Mouse (Mus musculus) midbrain, embryonic 11.5 days (tissue): ENCODE data around the gene Rnase11. TPM values are rescaled to one million over a fixed set of nuclear protein-coding genes. Genes with fewer than 3 reads are reported as not detected.

Experiments
- ATAC-seq: fragments of 200-750 bp; cut with Nextera tagmentation; 2 replicates; pipeline ENCODE4 v1.8.0; 2017; ENCODE audit warnings: moderate TSS enrichment, moderate library complexity; ENCODE audit not compliant: low FRiP score
- DNase-seq: peaks from one replicate; pipeline ENCODE4 v3.0.0; 2015; ENCODE audit warnings: low spot score; ENCODE audit errors: missing footprints
- H3K27ac ChIP-seq: fragments of 300-500 bp; sonication (generic); 2 replicates; pipeline ENCODE4 v1.5.1; 2014; ENCODE audit warnings: low read depth, low read length
- H3K27me3 ChIP-seq: fragments of 300-500 bp; sonication (generic); 2 replicates; pipeline ENCODE4 v1.6.1; 2014; ENCODE audit warnings: mild to moderate bottlenecking, low read length, moderate library complexity, mixed read lengths; ENCODE audit not compliant: control insufficient read depth, insufficient read depth
- H3K36me3 ChIP-seq: fragments of 300-500 bp; sonication (generic); 2 replicates; pipeline ENCODE4 v1.6.1; 2014; ENCODE audit warnings: mild to moderate bottlenecking, low read length, moderate library complexity, mixed read lengths; ENCODE audit not compliant: control insufficient read depth, insufficient read depth
- H3K4me1 ChIP-seq: fragments of 300-500 bp; sonication (generic); 2 replicates; pipeline ENCODE4 v1.6.1; 2014; ENCODE audit warnings: low read length; ENCODE audit not compliant: control insufficient read depth, insufficient read depth
- H3K4me2 ChIP-seq: fragments of 300-500 bp; sonication (generic); 2 replicates; pipeline ENCODE4 v1.6.1; 2014; ENCODE audit warnings: mild to moderate bottlenecking, moderate library complexity
- H3K4me3 ChIP-seq: fragments of 300-500 bp; sonication (generic); 2 replicates; pipeline ENCODE4 v1.5.1; 2014; ENCODE audit warnings: low read depth, low read length
- H3K9ac ChIP-seq: fragments of 300-500 bp; sonication (generic); 2 replicates; pipeline ENCODE4 v1.6.1; 2014; ENCODE audit warnings: low read length
- H3K9me3 ChIP-seq: fragments of 300-500 bp; sonication (generic); 2 replicates; pipeline ENCODE4 v1.6.1; 2016; ENCODE audit warnings: low read length; ENCODE audit not compliant: control insufficient read depth
- WGBS: fragments of 180-500 bp; shearing (Covaris S2); extraction: QIAGEN DNeasy Blood & Tissue Kit; methylation state at CpG from one replicate; pipeline ENCODE4 v1.1.7; 2014; 5-methylcytosine and 5-hydroxymethylcytosine counted together
- polyA plus RNA-seq: library from polyadenylated mRNA; unstranded; fragments of >200 nt; fragmentation: Nextera tagmentation; extraction: Ambion mirVana; gene quantifications from 2 replicates; pipeline ENCODE4 v1.2.1, GENCODE M21; 2014

Gene Rnase11
- polyA plus RNA-seq, 1 experiment from 2014 or later: not detected

- DNase-seq: no peak
- Histone ChIP-seq H3K36me3 (no peaks in the 10 kb centered on the region), H3K27me3 (no peaks in the 10 kb centered on the region), H3K4me3 (peak overlapping the region; percentile 46), H3K4me1 (peaks cover 9% of the 10 kb centered on the region), H3K4me2 (peak overlapping the region; percentile 71), H3K27ac (no peak overlapping the region), H3K9ac (peak overlapping the region; percentile 49; the same call in 1 of the 2 replicates), H3K9me3 (no peaks in the 10 kb centered on the region)
- 10% methylated on average over 7 of the region's 7 CpGs for WGBS
- no peak for ATAC-seq
Measured at GRCm38 (mm10) chr14:51083805-51084204, 33.8 kb upstream of the Rnase11 start.

- no peaks in the 10 kb centered on the region for H3K9me3 ChIP-seq
- H3K4me1 ChIP-seq: peaks cover 9% of the 10 kb centered on the region
- peak; percentile 80 for ATAC-seq
- H3K36me3 ChIP-seq: no peaks in the 10 kb centered on the region
- DNase-seq: peak; percentile 98
- no peak overlapping the region for H3K27ac ChIP-seq
- H3K9ac ChIP-seq: peak overlapping the region; percentile 49
- peak overlapping the region; percentile 46 for H3K4me3 ChIP-seq
- peak overlapping the region; percentile 71 for H3K4me2 ChIP-seq
- 3% methylated on average over 40 of the region's 40 CpGs for WGBS
- no peaks in the 10 kb centered on the region for H3K27me3 ChIP-seq
Measured at GRCm38 (mm10) chr14:51082599-51083581, 32.9 kb upstream of the Rnase11 start.

GRCm38 (mm10) chr14:51081035-51081434, 31.1 kb upstream of the Rnase11 start:
- H3K9me3 ChIP-seq: no peaks in the 10 kb centered on the region
- WGBS: 88% methylated on average over 2 of the region's 2 CpGs
- H3K9ac ChIP-seq: no peak overlapping the region

GRCm38 (mm10) chr14:51079180-51079579, 29.2 kb upstream of the Rnase11 start:
- Histone ChIP-seq H3K36me3 (no peaks in the 10 kb centered on the region), H3K4me2 (no peak overlapping the region), H3K4me1 (peaks cover 9% of the 10 kb centered on the region), H3K9ac (no peak overlapping the region), H3K9me3 (no peaks in the 10 kb centered on the region), H3K27me3 (no peaks in the 10 kb centered on the region), H3K27ac (no peak overlapping the region), H3K4me3 (no peak overlapping the region)
- DNase-seq: no peak
- no peak for ATAC-seq
- 82% methylated on average over 1 of the region's 1 CpGs for WGBS

More at GRCm38 (mm10) chr14:51081035-51081434, 31.1 kb upstream of the Rnase11 start:
- no peak overlapping the region for H3K4me2 ChIP-seq
- no peak overlapping the region for H3K4me3 ChIP-seq
- H3K4me1 ChIP-seq: peaks cover 9% of the 10 kb centered on the region
- DNase-seq (no peak), ATAC-seq (no peak)
- H3K27ac ChIP-seq: no peak overlapping the region
- no peaks in the 10 kb centered on the region for H3K36me3 ChIP-seq
- H3K27me3 ChIP-seq: no peaks in the 10 kb centered on the region

- no peak within 1 kb of the TSS for H3K4me2 ChIP-seq
- 85% methylated on average over 3 of the region's 3 CpGs for whole genome bisulfite sequencing
- H3K27me3 ChIP-seq: no peaks in the 10 kb centered on the region
- H3K36me3 ChIP-seq: no peaks in the 10 kb centered on the region
- DNase-seq (no peak), ATAC-seq (no peak)
- H3K4me1 ChIP-seq: no peaks in the 10 kb centered on the region
- H3K9me3 ChIP-seq: no peaks in the 10 kb centered on the region
- H3K9ac ChIP-seq: no peak within 1 kb of the TSS
- H3K27ac ChIP-seq: no peak within 1 kb of the TSS
- no peak within 1 kb of the TSS for H3K4me3 ChIP-seq
Measured at GRCm38 (mm10) chr14:51074335-51074734, 24.4 kb upstream of the Rnase11 start, which contains the start of gene Olfr750. Olfr750 (minus strand) TSS chr14:51074435.

GRCm38 (mm10) chr14:51069617-51070016, 19.7 kb upstream of the Rnase11 start:
- no peaks in the 10 kb centered on the region for H3K27me3 ChIP-seq
- no peak for ATAC-seq
- H3K4me1 ChIP-seq: no peaks in the 10 kb centered on the region
- no peak overlapping the region for H3K9ac ChIP-seq
- H3K27ac ChIP-seq: no peak overlapping the region
- H3K4me2 ChIP-seq: no peak overlapping the region
- DNase-seq: no peak
- WGBS: 89% methylated on average over 2 of the region's 2 CpGs
- H3K9me3 ChIP-seq: no peaks in the 10 kb centered on the region
- H3K4me3 ChIP-seq: no peak overlapping the region
- H3K36me3 ChIP-seq: no peaks in the 10 kb centered on the region

- no peaks in the 10 kb centered on the region for H3K4me1 ChIP-seq
- H3K27me3 ChIP-seq: no peaks in the 10 kb centered on the region
- H3K9ac ChIP-seq: no peak overlapping the region
- no peaks in the 10 kb centered on the region for H3K36me3 ChIP-seq
- ATAC-seq: no peak
- 92% methylated on average over 5 of the region's 5 CpGs for WGBS
- H3K27ac ChIP-seq: no peak overlapping the region
- no peak overlapping the region for H3K4me2 ChIP-seq
- H3K9me3 ChIP-seq: no peaks in the 10 kb centered on the region
- DNase-seq: no peak
- H3K4me3 ChIP-seq: no peak overlapping the region
Measured at GRCm38 (mm10) chr14:51068956-51069355, 19.0 kb upstream of the Rnase11 start.

GRCm38 (mm10) chr14:51060761-51061160, 10.8 kb upstream of the Rnase11 start:
- no peaks in the 10 kb centered on the region for H3K9me3 ChIP-seq
- ATAC-seq (no peak), DNase-seq (peak; percentile 59)
- H3K27me3 ChIP-seq: no peaks in the 10 kb centered on the region
- no peak overlapping the region for H3K4me2 ChIP-seq
- H3K4me1 ChIP-seq: no peaks in the 10 kb centered on the region
- no peaks in the 10 kb centered on the region for H3K36me3 ChIP-seq
- no peak overlapping the region for H3K9ac ChIP-seq
- H3K27ac ChIP-seq: no peak overlapping the region
- H3K4me3 ChIP-seq: no peak overlapping the region
- 86% methylated on average over 5 of the region's 5 CpGs for WGBS

- no peaks in the 10 kb centered on the region for H3K27me3 ChIP-seq
- no peaks in the 10 kb centered on the region for H3K36me3 ChIP-seq
- peaks cover 8% of the 10 kb centered on the region for H3K4me1 ChIP-seq
- no peaks in the 10 kb centered on the region for H3K9me3 ChIP-seq
- ATAC-seq (no peak), DNase-seq (peak; percentile 77)
- H3K4me3 ChIP-seq: no peak within 1 kb of the TSS
- no peak within 1 kb of the TSS for H3K9ac ChIP-seq
- no peak within 1 kb of the TSS for H3K27ac ChIP-seq
- no peak within 1 kb of the TSS for H3K4me2 ChIP-seq
- 76% methylated on average over 9 of the region's 9 CpGs for WGBS
Measured at GRCm38 (mm10) chr14:51057401-51057831, 7.5 kb upstream of the Rnase11 start, which contains the start of gene Rnase12. Rnase12 (minus strand) TSS chr14:51057661.
